Mouse (Mus musculus) c-Kit-positive CD71-positive TER-119-positive erythroid progenitor cells, embryonic 14.5 days (primary cell): ENCODE data around the gene Ift172.

Experiments
- DNase-seq: peaks from one replicate; pipeline ENCODE4 v3.0.0-alpha.2; 2013; ENCODE audit warnings: low spot score

The Ift172 gene

GRCm38 (mm10) chr5:31290521-31291360, at the start of gene Ift172:
Gene Ift172 (minus strand): TSS chr5:31291116.
- peak; percentile 98 for DNase-seq

GRCm38 (mm10) chr5:31328255-31328654, 37.3 kb upstream of the Ift172 start:
- peak; percentile 40 for DNase-seq

GRCm38 (mm10) chr5:31326850-31327249, 35.9 kb upstream of the Ift172 start:
- no peak for DNase-seq

- DNase-seq: no peak
Measured at GRCm38 (mm10) chr5:31324085-31324484, 33.2 kb upstream of the Ift172 start.

GRCm38 (mm10) chr5:31322776-31323175, 31.9 kb upstream of the Ift172 start:
- no peak for DNase-seq

GRCm38 (mm10) chr5:31312806-31313205, 21.9 kb upstream of the Ift172 start:
- no peak for DNase-seq

- DNase-seq: no peak
Measured at GRCm38 (mm10) chr5:31303093-31303492, 12.2 kb upstream of the Ift172 start.

- DNase-seq: no peak
Measured at GRCm38 (mm10) chr5:31301866-31302265, 10.9 kb upstream of the Ift172 start.

GRCm38 (mm10) chr5:31298486-31298885, 7.6 kb upstream of the Ift172 start:
- DNase-seq: no peak

GRCm38 (mm10) chr5:31297981-31298380, 7.1 kb upstream of the Ift172 start:
- no peak for DNase-seq

GRCm38 (mm10) chr5:31297047-31297757, 6.3 kb upstream of the Ift172 start, which contains the start of gene Gckr:
Gene Gckr (plus strand): TSS chr5:31297443.
- no peak for DNase-seq

GRCm38 (mm10) chr5:31295606-31296141, 4.8 kb upstream of the Ift172 start, which contains the start of gene Fndc4:
Gene Fndc4 (minus strand): TSS chr5:31296080.
- no peak for DNase-seq

- DNase-seq: no peak
Measured at GRCm38 (mm10) chr5:31294964-31295605, 4.2 kb upstream of the Ift172 start.

GRCm38 (mm10) chr5:31291361-31291688, 409 bp upstream of the Ift172 start:
- DNase-seq: no peak

- DNase-seq: peak; percentile 14
Measured at GRCm38 (mm10) chr5:31289626-31290230, 1.2 kb downstream of the Ift172 start.

GRCm38 (mm10) chr5:31288655-31289054, 2.3 kb downstream of the Ift172 start:
- no peak for DNase-seq

- no peak for DNase-seq
Measured at GRCm38 (mm10) chr5:31288225-31288624, 2.7 kb downstream of the Ift172 start.

GRCm38 (mm10) chr5:31279245-31279988, 11.5 kb downstream of the Ift172 start:
- DNase-seq: no peak

- no peak for DNase-seq
Measured at GRCm38 (mm10) chr5:31273018-31273417, 17.9 kb downstream of the Ift172 start.

- no peak for DNase-seq
Measured at GRCm38 (mm10) chr5:31267686-31268085, 23.2 kb downstream of the Ift172 start.

- no peak for DNase-seq
Measured at GRCm38 (mm10) chr5:31266101-31266500, 24.8 kb downstream of the Ift172 start.
